Mouse (Mus musculus) G1E (cell line): ENCODE results near the gene Cep78.

ENCODE experiments used
- CTCF ChIP-seq: IDR thresholded peaks from 2 replicates; pipeline ENCODE4 v1.5.1; 2012; ENCODE audit warnings: low read depth, low read length, inconsistent platforms, mixed read lengths
- GATA1 ChIP-seq: IDR thresholded peaks from 2 replicates; pipeline ENCODE4 v1.6.1; 2012; ENCODE audit warnings: borderline replicate concordance, low read length, inconsistent platforms, mixed read lengths
- TAL1 ChIP-seq: conservative IDR thresholded peaks from 2 replicates; pipeline ENCODE4 v1.6.1; 2012; ENCODE audit warnings: low read depth, low read length, inconsistent platforms, mixed read lengths

GRCm38 (mm10) chr19:15984449-15985171 is at the start of gene Cep78:
- TF ChIP-seq CTCF (no peak), TAL1 (no peak), GATA1 (no peak)
